Mouse (Mus musculus) ES-E14 (cell line): ENCODE data around the gene Rpl36-ps4.

Experiments used
- MAFK ChIP-seq: IDR thresholded peaks from 2 replicates; pipeline ENCODE4 v1.6.1; 2014; ENCODE audit warnings: mild to moderate bottlenecking, low read depth, low read length, inconsistent platforms; ENCODE audit not compliant: insufficient read depth
- ZC3H11A ChIP-seq: IDR thresholded peaks from 2 replicates; pipeline ENCODE4 v1.6.1; 2012; ENCODE audit warnings: low read depth, mild to moderate bottlenecking, inconsistent platforms, low read length, borderline replicate concordance
- ZNF384 ChIP-seq: IDR thresholded peaks from 2 replicates; pipeline ENCODE4 v1.6.1; 2012; ENCODE audit warnings: low read depth, low read length, inconsistent platforms

DNA sequence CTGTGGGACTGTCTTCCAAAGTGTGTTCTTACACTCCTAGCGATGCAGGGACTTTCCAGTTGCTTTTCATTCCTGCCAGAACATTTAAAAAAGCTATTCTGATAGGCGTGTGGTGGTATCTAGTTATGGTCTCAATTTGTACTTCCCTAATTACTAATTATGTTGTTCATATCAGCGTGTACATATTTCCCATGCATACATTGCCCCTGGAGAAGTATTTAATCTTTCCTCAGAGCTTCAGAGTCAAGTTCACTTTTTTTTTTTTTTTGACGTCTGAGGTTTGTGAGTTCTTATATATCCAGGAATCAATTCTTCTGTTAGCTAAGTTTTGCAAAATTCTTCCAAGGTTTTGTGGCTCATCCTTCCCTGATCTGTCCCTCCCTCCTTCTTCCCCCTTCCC lies 15.4 kb downstream of the Rpl36-ps4 start:
- no peak for TF ChIP-seq ZC3H11A
- no peak for TF ChIP-seq MAFK
- TF ChIP-seq ZNF384 = no peak
